Mouse (Mus musculus) right cerebral cortex, postnatal 36 days (tissue): ENCODE data around the gene Cdc37l1.
"Not testable (repeated sequence)": the region's sequence is repeated elsewhere in the genome, so short reads cannot be mapped to it uniquely, and the experiment has no call there.

Experiments
- DNase-seq, 2 experiments: peaks; one replicate each; pipeline ENCODE4 v3.0.0; 2022; ENCODE audit warnings: low spot score in 2 of 2, mixed read lengths in 1 of 2

Gene Cdc37l1

DNA sequence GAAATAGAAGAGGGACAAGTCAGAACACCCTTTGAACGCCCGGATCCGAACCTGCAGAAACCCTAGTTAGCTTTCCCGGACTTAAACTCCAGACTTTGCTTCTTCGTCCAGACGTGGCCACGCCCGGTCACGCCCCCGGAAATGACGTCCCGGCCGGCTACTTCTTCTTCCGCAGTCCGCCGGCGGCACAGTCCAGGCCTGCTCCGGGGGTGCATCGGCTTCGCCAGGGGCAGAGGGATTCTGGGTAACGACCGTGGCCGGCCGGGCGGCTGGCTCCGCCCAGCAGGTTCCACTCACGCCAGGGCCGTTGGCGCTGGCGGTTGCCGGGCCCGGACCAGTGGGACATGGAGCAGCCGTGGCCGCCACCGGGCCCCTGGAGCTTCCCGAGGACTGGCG lies at the start of gene Cdc37l1:
Gene Cdc37l1 (plus strand): TSS at position 159 of the 396 bp plus-strand sequence.
- DNase-seq, result peak; percentile 95 to 97

DNA sequence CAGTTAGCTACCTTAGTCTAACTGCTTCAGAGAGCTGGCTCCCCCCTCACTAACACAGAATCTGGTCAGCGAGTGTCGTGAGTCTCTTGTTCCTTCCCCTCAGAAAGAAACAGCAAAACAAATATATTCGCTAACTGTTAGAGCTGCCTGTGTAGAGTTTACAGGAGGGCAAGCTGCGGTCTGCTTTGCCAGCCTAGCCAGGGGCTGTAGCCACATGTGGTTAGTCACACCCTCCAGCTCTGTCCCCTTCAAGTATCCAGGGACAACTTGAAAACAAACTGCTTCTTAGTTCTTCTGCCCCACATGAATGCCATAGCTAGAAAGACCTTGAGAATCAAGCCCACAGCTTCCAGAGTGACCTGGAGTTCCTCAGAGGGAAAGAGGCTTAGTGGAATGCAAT lies 48.9 kb upstream of the Cdc37l1 start:
- DNase-seq, result no peak

DNA sequence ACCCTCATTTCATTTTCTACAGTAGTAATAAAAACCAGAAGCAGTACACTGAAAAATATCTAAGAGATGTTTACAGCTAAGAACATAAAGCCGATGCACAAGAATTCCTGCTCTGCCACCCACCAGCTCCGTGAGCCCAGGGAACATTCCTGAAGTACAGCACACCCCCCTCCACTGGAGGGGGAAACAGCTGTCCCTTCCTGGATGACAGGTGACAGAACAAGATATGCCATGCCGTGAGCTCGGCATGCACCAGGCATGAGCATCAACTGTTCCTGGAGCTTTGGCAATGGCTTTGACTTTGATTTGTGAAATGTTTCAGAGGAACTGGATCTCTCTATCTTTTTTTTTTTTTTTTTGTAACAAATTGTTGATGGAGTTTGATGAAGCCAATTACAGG lies 43.4 kb upstream of the Cdc37l1 start:
- peak in 1 of 2 experiments; percentile 20 for DNase-seq

DNA sequence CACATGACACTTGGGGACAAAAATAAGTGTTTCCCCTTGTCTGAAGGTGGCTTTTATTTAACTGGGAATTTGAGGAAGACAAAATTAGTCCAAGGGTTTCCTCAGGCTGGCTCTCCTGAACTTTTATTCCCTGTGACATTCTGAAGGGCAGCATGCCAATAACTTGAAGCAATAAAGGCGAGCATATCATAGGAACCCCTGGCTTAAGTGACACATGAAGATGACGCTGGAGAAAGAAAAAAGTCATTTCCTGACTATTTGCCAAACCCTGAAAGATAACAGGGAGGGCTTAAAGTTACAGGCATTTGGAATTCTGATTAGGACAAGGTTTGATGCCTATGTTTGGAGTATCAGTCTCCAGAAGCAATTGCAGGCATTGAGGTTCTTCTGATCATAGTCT lies 42.8 kb upstream of the Cdc37l1 start:
- no peak for DNase-seq

DNA sequence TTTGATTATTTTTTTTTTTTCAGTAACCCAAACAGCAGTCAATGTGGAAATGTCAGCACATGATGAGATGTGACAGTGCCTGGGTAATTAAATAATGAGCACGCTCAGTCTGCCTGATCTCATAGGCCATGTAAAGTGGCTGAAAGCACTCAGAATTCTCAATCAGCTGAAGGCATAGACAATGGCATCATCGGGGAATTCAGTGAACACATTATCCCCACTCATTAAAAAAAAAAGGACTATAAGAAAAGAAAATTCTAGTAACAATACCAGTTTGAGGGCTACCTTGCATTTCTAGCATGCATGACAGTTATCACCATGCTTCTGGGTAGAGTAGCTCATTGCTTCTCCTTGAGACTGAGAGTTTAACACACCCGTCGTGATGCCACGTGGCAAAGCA lies 38.9 kb upstream of the Cdc37l1 start:
- no peak for DNase-seq

DNA sequence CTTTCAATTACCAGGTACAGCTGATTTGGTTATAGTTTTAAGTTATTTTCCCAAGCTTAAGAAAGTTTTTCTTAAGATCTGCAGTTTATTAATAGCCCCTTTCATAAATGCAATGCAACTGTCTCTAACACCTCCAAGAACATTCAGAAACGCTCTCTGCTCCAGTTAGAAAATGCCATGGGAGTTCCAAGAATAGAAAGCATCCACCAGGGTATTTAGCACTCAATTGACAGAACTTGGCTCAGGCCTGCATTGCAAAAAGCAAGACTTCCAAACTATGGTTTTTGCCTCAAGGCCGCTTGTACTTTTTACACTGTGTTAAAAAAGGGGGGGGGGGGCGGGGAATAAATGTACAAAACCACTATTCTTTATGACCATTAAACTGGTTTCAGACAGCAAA lies 27.0 kb upstream of the Cdc37l1 start:
- peak; percentile 18 to 43 for DNase-seq

DNA sequence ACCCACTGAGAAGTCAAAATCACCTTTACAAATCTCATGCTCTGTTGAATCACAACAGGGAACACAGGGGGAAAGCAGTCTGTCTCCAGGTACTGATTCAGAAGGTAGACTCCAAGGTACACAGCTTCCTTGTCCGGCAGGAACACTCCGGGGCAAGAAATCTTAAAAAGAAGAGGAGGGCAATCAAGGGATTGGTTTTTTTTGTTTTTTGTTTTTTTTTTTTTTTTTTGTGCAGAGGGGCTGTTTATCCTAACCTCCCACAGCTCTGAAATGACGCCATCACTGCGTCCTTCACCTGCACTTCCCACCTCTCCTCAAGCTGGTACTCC lies 26.7 kb upstream of the Cdc37l1 start:
- DNase-seq, result no peak

DNA sequence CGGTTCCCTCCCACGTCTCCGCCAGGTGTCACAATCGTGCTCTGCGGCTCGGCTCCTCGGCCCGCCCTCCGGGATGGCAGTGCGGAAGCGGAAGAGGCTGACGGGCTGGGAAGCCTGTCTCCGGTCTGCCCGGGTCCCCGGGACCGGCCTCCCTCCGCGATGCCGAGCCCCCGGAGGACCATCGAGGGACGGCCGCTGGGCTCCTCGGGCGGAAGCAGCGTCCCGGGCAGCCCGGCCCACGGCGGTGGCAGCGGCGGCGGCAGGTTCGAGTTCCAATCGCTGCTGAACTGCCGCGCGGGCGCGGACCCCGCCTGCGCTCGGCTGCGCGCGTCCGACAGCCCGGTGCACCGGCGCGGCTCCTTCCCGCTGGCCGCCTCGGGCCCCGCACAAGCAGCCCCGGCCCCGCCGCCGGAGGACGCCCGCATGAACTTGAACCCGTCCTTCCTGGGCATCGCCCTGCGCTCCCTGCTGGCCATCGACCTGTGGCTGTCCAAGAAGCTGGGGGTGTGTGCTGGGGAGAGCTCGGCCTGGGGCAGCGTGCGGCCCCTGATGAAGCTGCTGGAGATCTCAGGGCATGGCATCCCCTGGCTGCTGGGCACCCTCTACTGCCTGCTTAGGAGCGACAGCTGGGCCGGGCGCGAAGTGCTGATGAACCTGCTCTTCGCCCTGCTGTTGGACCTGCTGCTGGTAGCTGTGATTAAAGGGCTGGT lies 26.2 kb upstream of the Cdc37l1 start, which contains the start of gene Plpp6:
Gene Plpp6 (plus strand): TSS at position 112 of the 710 bp plus-strand sequence.
- DNase-seq, result peak; percentile 73 to 78

DNA sequence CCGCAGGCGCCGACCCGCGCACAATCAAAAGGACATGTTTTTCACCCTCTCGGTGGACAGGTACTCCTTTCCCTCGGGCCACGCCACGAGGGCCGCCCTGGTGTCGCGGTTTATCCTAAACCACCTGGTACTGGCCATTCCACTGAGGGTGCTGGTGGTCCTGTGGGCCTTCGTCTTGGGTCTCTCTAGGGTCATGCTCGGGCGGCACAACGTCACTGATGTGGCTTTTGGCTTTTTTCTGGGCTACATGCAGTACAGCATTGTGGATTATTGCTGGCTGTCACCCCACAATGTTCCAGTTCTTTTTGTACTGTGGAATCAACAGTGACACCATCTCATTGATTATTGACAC lies 25.6 kb upstream of the Cdc37l1 start:
- no peak for DNase-seq

DNA sequence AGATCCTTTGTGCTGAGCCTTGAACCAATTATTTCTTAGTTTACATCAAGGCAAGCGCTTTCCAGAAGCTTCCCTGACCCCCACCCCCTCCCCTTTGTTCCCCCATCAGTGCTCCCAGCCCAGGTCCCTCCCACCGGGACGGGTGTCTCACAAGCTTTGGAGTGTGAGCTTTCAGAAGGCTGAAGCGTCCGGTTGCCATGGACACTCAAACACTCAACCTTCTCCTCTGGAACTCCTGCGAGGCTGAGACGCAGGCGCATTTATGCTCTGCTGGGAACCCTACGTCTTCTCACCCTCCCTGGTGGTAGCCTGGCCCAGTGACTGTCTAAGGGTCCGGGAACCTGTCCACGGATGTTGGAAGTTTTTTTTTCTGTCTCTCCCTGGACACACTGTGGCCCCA lies 22.5 kb upstream of the Cdc37l1 start, which contains the start of gene 4430402I18Rik:
Gene 4430402I18Rik (minus strand): TSS at position 149 of the 400 bp plus-strand sequence.
- peak; percentile 30 to 37 for DNase-seq

DNA sequence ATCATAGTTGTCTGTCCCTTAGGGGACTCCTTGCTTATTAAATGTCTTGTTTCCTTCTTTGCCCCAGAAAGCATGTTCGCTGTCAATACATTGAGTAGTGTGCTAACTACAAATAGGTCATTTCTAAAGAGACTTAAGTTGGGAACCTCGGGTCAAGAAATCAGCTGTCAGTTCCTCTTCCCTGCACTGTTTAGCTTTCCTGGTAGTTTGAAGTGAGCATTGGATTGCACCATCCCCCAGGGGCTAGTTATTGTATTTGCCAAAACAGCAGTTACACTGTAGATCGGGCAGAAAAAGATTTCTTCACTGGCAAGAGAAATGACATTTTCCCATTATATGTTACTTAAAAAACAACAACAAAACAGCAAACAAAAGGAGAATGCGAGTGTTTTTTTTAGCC lies 22.0 kb upstream of the Cdc37l1 start:
- no peak for DNase-seq

DNA sequence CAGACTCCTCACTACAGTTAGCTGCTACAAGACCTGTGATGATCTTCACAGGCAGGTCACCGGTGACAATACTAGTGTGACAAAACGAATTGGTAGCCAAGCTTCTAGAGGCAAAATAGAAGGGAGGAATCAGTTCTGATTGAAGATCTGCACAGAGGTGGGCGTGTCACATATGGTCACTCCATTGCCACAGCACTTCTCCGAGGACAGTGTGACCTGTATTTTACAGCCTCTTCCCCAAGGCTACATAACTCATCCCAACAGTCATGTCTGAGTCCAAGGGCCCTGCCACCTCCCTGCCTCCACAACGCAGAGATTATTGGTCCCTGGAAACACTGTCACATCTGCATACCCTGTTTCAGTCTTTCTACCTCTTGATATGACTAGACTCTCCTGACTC lies 20.9 kb upstream of the Cdc37l1 start:
- no peak for DNase-seq

DNA sequence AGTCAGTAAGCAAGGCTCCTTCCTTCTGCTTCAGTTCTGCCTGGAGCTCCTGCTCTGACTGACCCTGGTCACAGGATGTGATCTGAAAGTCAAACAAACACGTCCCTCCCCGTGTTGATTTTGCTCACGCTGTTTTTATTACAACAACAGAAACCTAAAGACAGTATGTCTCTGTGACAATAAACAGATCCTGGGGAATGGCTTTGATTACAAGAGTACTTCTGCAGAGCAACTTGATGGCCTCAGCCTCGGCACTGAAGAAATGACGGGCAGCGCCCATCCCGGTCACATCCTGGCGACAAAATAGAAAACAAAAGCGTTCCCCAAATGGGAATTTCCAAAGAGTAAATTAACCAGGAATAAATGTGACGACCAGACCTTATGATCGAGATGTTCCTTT lies 19.9 kb upstream of the Cdc37l1 start:
- no peak for DNase-seq

DNA sequence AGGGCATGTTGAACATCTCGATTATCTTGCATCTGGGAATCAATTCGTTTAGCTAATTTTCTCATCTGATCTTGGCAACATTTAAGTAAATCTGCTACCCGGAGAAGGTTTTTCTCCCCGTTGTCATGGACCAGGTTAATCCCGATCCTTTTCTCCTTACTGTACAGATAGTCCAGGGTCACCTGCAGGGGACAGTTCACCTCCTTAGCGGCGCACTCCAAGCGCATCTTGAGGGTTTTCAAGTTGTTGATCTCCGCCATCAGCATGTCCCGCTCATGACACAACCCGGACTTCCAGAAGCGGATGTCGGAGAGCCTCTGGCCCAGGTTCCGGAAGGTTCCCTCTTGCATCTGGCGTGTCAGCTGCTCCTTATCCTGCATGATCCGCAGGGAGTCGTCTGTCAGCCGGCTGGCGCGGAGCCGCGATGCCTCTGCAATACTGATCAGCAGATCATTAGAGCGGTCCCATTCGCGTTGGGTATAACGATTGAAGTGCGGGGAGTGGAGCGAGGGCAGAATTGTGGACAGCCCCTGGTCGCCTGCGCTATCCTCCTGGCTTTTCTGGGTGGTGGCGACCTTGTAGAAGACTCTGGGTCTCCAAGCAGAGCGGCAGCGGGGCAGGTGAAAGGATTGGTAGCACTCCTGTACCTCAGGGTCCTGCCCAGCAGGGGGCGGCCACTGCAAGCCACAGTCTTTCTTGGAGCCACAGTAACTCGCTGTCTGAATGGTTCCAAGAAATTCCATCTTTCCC lies 15.1 kb upstream of the Cdc37l1 start:
- DNase-seq, result peak; percentile 70 to 85

DNA sequence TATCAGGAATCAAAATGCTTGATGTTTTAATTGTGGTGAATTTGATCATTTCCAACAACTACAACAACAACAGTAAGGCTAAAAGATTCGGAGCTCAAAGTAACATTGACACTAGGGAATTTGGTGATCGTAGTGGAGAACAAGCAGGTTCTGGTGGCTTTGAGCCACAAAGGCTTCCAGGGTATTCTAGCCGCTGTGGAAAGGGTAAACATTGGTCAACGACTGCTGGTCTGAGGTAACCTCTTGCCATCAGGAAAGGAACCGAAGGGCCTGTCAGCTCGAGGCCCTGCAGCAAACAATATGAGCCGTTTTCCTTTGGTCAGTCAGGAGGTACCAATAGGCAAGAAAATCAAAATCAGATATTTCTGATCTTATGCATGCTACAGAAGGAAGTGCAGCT lies 7.5 kb upstream of the Cdc37l1 start:
- DNase-seq, result no peak

DNA sequence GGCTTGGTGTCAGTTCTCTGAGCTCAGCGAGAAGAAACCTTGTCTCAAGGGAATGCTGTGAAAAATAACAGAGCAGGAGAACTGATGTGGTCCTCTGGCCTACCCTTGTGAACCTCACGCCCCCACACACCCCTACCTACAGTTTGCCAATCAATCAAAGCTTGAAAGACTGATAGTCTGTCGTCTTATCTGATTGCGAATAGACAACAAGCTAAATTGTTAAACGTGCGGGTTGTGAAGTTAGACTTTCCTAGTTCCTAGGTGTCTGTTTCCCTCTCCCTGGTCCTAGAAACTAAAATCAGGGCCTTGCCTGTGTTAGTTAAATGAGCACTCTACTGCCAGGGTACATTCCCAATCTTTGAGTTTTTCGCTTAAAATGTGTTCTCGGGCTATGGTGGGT lies 637 bp upstream of the Cdc37l1 start:
- no peak for DNase-seq

DNA sequence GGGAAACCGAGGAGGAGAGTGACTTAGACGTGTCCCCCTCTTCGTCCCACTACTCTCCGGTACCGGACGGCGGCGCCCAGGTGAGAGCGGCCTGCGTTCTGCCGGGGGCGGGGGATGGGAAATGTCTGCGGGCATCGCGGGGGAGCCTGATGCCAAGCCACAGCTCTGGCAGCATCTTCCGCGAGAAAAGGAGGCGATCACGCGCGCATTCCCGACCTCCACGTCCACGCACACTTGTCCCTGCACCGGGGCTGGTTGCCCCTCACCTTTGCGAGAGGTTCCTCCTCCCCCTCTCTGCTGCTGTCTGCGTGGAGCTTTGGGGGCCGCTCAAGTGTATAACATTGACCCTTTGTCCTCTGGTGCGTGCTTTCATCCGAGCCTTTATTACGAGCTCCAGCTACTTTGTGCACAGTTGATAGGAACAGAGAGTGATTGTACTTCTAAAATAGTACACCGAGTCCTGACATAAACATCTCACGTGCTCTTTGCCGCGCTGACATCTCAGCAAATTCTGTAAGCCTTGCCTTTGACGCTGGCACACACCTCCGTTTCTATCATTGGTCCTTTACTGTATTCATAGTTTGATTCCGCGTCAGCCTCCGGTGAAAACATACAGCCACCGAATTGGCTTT lies 554 bp downstream of the Cdc37l1 start:
- DNase-seq, result peak; percentile 29 to 49

DNA sequence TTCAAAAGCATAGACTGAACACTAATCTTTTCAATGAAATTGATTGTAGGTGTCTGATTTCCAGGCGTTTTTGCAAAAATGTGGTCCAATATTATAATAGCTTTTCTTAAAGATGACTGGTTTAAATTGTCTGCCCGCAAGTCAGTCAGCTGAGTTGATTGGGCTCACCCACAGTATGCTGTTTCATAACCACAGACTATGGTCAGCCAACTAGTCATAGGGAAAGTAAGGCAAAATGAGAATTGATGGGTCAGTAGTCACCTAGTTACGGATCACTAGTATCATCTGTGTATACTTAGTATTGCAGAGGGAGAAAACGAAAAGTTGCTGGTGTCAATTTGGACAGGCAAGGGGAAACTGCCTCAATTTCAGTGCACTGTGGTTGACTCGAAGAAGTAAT lies 1.2 kb downstream of the Cdc37l1 start:
- no peak for DNase-seq

DNA sequence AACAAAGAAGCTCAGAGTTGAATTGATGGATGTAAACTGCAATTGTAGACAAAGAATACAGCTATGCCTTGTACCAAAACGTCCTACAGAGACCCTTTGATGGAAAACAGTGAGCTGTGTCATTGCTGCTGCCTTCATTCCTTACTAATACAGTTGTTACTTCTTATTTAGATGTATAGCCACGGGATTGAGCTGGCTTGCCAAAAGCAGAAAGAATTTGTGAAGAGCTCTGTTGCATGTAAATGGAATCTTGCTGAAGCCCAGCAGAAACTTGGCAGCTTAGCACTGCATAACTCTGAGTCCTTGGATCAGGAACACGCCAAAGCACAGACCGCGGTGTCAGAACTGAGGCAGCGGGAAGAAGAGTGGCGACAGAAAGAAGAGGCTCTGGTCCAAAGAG lies 4.7 kb downstream of the Cdc37l1 start:
- peak; percentile 29 to 53 for DNase-seq

DNA sequence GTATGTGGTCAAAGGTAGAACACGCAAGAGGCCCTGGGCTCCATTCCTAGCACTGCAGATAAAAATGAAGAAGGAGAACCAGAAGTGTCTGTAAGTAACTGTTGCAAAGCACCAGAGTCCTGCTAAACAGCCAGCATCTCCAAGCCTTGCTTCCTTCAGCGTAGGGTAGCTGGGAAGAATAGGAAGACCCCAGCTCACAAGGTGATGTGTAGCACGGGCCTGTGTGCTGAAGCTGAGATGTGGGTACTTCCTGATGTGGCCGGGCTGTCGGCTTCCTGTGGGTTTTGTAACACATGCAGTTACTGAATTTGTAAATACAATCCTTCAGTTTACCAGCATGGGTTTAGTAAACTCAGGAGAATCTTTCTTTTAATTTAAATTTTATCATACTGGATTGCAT lies 5.2 kb downstream of the Cdc37l1 start:
- DNase-seq, result no peak

DNA sequence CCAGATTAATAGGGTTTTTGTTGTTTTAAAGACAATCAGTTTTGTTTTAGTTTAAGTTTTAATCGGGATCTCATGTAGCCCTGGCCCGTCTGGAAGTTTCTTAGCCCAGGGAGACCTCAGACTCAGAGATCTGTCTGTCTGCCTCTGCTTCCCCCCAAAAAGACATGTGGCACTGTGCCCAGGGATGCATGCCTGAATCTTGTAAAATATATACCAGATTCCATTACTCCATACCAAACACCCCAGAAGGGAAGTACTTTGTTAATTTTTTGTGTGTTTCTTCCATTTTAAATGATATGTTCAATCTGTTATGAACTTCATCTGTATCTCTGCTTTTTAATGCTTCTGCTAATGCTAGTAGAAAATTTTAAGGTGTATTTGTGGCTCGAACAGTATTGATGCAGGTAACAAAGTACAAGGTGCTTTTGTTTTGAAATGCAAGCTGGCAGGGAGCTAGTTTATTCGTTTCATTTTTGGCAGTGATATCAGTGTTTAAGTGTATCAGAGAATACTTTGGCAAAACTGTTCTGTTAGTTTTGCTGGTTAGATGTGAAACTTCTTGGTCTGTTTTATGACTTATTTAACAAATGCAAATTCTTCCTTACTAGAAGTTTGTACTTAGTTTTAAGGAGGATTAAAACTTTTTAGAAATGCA lies 8.0 kb downstream of the Cdc37l1 start:
- DNase-seq, result no peak

DNA sequence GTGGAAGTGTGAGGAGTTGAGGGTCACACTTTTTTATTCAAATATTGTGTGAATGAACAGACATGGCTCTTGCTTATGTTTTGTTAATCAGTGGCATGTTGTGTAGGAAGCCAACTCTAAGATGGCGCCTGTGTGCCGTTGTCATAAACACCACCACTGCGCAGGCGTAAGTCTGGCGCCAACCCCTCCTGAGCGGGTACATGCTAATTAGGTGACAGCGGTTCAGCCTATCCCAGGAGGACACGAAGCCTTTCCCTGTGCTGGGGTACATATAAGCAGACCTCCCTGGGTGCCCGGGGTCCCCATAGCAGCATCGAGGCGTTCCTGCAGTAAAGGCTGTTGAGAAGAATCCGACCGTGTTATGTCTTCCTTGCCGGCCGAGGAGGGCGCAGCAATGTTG lies 10.2 kb downstream of the Cdc37l1 start:
- DNase-seq, result not testable (repeated sequence)
